Mouse (Mus musculus) intestine, embryonic 14.5 days (tissue): ENCODE data around the gene Apba2. TPM values are rescaled to one million over a fixed set of nuclear protein-coding genes. Genes with fewer than 3 reads are reported as not detected.
A peak's percentile ranks its signal among the peaks of the same experiment; 100 is the strongest.

Experiments
- ATAC-seq: fragments of 200-750 bp; cut with Nextera tagmentation; replicated peaks from 2 replicates; pipeline ENCODE4 v1.8.0; 2017; ENCODE audit warnings: low read depth, moderate number of reproducible peaks, moderate TSS enrichment, moderate library complexity; ENCODE audit not compliant: low FRiP score, low TSS enrichment
- DNase-seq: peaks from one replicate; pipeline ENCODE4 v3.0.0-alpha.2; 2018; ENCODE audit warnings: low spot score
- H3K27ac ChIP-seq: fragments of 300-500 bp; sonication (generic); 2 replicates; pipeline ENCODE4 v1.5.1; 2014; ENCODE audit warnings: low read depth, mild to moderate bottlenecking, control low read depth
- H3K27me3 ChIP-seq: fragments of 300-500 bp; sonication (generic); replicated peaks from 2 replicates; pipeline ENCODE4 v1.6.1; 2014; ENCODE audit warnings: low read length, control low read depth; ENCODE audit not compliant: control insufficient read depth, insufficient read depth
- H3K36me3 ChIP-seq: fragments of 300-500 bp; sonication (generic); 2 replicates; pipeline ENCODE4 v1.6.1; 2014; ENCODE audit warnings: low read length, control low read depth; ENCODE audit not compliant: control insufficient read depth, insufficient read depth
- H3K4me1 ChIP-seq: fragments of 300-500 bp; sonication (generic); replicated peaks from 2 replicates; pipeline ENCODE4 v1.6.1; 2014; ENCODE audit warnings: low read length, control low read depth, mixed read lengths; ENCODE audit not compliant: control insufficient read depth, insufficient read depth
- H3K4me2 ChIP-seq: fragments of 300-500 bp; sonication (generic); 2 replicates; pipeline ENCODE4 v1.6.1; 2014; ENCODE audit warnings: low read length
- H3K4me3 ChIP-seq: fragments of 300-500 bp; sonication (generic); 2 replicates; pipeline ENCODE4 v1.5.1; 2014; ENCODE audit warnings: low read depth, low read length, control low read depth, mixed read lengths
- H3K9ac ChIP-seq: fragments of 300-500 bp; sonication (generic); 2 replicates; pipeline ENCODE4 v1.6.1; 2014; ENCODE audit warnings: mild to moderate bottlenecking, low read length
- H3K9me3 ChIP-seq: fragments of 300-500 bp; sonication (generic); 2 replicates; pipeline ENCODE4 v1.6.1; 2016; ENCODE audit warnings: low read length, control low read depth; ENCODE audit not compliant: control insufficient read depth
- WGBS: fragments of 180-500 bp; shearing (Covaris S2); extraction: QIAGEN DNeasy Blood & Tissue Kit; methylation state at CpG from one replicate; pipeline ENCODE4 v1.1.7; 2014; 5-methylcytosine and 5-hydroxymethylcytosine counted together
- polyA plus RNA-seq: library from polyadenylated mRNA; unstranded; fragments of >200 nt; fragmentation: Nextera tagmentation; extraction: Ambion mirVana; gene quantifications from 2 replicates; pipeline ENCODE4 v1.2.1, GENCODE M21; 2014

Gene Apba2
- polyA plus RNA-seq, 1 experiment from 2014 or later: 9.6 TPM

GRCm38 (mm10) chr7:64646046-64646445, 144.5 kb downstream of the Apba2 start:
- no peaks in the 10 kb centered on the region for H3K9me3 ChIP-seq
- WGBS: 66% methylated on average over 6 of the region's 6 CpGs
- no peak overlapping the region for H3K4me2 ChIP-seq
- H3K27ac ChIP-seq: no peak overlapping the region
- DNase-seq: no peak
- no peak overlapping the region for H3K4me3 ChIP-seq
- H3K4me1 ChIP-seq: no peaks in the 10 kb centered on the region
- ATAC-seq: no peak
- H3K36me3 ChIP-seq: no peaks in the 10 kb centered on the region
- no peaks in the 10 kb centered on the region for H3K27me3 ChIP-seq
- H3K9ac ChIP-seq: no peak overlapping the region

GRCm38 (mm10) chr7:64648947-64649607, 147.6 kb downstream of the Apba2 start:
- no peak overlapping the region for H3K4me2 ChIP-seq
- H3K4me1 ChIP-seq: no peaks in the 10 kb centered on the region
- H3K36me3 ChIP-seq: no peaks in the 10 kb centered on the region
- H3K27me3 ChIP-seq: no peaks in the 10 kb centered on the region
- H3K27ac ChIP-seq: no peak overlapping the region
- H3K9me3 ChIP-seq: no peaks in the 10 kb centered on the region
- DNase-seq: no peak
- ATAC-seq: peak; percentile 48; the same call in 1 of the 2 replicates
- no peak overlapping the region for H3K9ac ChIP-seq
- H3K4me3 ChIP-seq: no peak overlapping the region
- WGBS: 64% methylated on average over 10 of the region's 10 CpGs

GRCm38 (mm10) chr7:64651963-64652362, 150.5 kb downstream of the Apba2 start:
- no peak overlapping the region for H3K9ac ChIP-seq
- 77% methylated on average over 3 of the region's 3 CpGs for WGBS
- no peak for ATAC-seq

GRCm38 (mm10) chr7:64656787-64657186, 155.3 kb downstream of the Apba2 start:
- 69% methylated on average over 7 of the region's 7 CpGs for WGBS
- DNase-seq (no peak), ATAC-seq (no peak)
- Histone ChIP-seq H3K9me3 (no peaks in the 10 kb centered on the region), H3K27me3 (no peaks in the 10 kb centered on the region), H3K4me2 (no peak overlapping the region), H3K9ac (no peak overlapping the region), H3K4me3 (no peak overlapping the region), H3K36me3 (no peaks in the 10 kb centered on the region), H3K27ac (no peak overlapping the region), H3K4me1 (no peaks in the 10 kb centered on the region)

More at GRCm38 (mm10) chr7:64651963-64652362, 150.5 kb downstream of the Apba2 start:
- no peaks in the 10 kb centered on the region for H3K4me1 ChIP-seq
- no peaks in the 10 kb centered on the region for H3K9me3 ChIP-seq
- H3K4me3 ChIP-seq: no peak overlapping the region
- H3K4me2 ChIP-seq: no peak overlapping the region
- H3K36me3 ChIP-seq: no peaks in the 10 kb centered on the region
- no peak overlapping the region for H3K27ac ChIP-seq
- DNase-seq: no peak
- H3K27me3 ChIP-seq: no peaks in the 10 kb centered on the region

GRCm38 (mm10) chr7:64658914-64659313, 157.4 kb downstream of the Apba2 start:
- Histone ChIP-seq H3K9ac (no peak overlapping the region), H3K4me3 (no peak overlapping the region), H3K9me3 (no peaks in the 10 kb centered on the region), H3K27ac (no peak overlapping the region), H3K27me3 (no peaks in the 10 kb centered on the region), H3K4me1 (no peaks in the 10 kb centered on the region), H3K4me2 (no peak overlapping the region), H3K36me3 (no peaks in the 10 kb centered on the region)
- DNase-seq (no peak), ATAC-seq (no peak)
- WGBS: 84% methylated on average over 4 of the region's 4 CpGs

- Histone ChIP-seq H3K4me3 (no peak overlapping the region), H3K27ac (no peak overlapping the region), H3K4me2 (no peak overlapping the region), H3K4me1 (no peaks in the 10 kb centered on the region), H3K9ac (no peak overlapping the region), H3K36me3 (no peaks in the 10 kb centered on the region), H3K9me3 (no peaks in the 10 kb centered on the region), H3K27me3 (no peaks in the 10 kb centered on the region)
- ATAC-seq (no peak), DNase-seq (no peak)
- WGBS: 65% methylated on average over 8 of the region's 8 CpGs
These were observed 157.8 kb downstream of the Apba2 start for GRCm38 (mm10) chr7:64659328-64659727.

- no peak for DNase-seq
- Histone ChIP-seq H3K27ac (no peak overlapping the region), H3K27me3 (no peaks in the 10 kb centered on the region), H3K4me2 (no peak overlapping the region), H3K9ac (no peak overlapping the region), H3K9me3 (no peaks in the 10 kb centered on the region), H3K4me1 (no peaks in the 10 kb centered on the region), H3K4me3 (no peak overlapping the region), H3K36me3 (no peaks in the 10 kb centered on the region)
- 90% methylated on average over 5 of the region's 5 CpGs for WGBS
- no peak for ATAC-seq
These were observed 161.0 kb downstream of the Apba2 start for GRCm38 (mm10) chr7:64662506-64662905.

- WGBS: 77% methylated on average over 3 of the region's 3 CpGs
- Histone ChIP-seq H3K27ac (no peak overlapping the region), H3K4me2 (no peak overlapping the region), H3K9me3 (no peaks in the 10 kb centered on the region), H3K9ac (no peak overlapping the region), H3K36me3 (no peaks in the 10 kb centered on the region), H3K4me1 (no peaks in the 10 kb centered on the region), H3K4me3 (no peak overlapping the region), H3K27me3 (no peaks in the 10 kb centered on the region)
- DNase-seq (no peak), ATAC-seq (no peak)
These were observed 162.1 kb downstream of the Apba2 start for GRCm38 (mm10) chr7:64663600-64663999.

- H3K4me3 ChIP-seq: no peak overlapping the region
- H3K4me1 ChIP-seq: no peaks in the 10 kb centered on the region
- H3K9me3 ChIP-seq: no peaks in the 10 kb centered on the region
- peak; percentile 63 for ATAC-seq
- H3K27me3 ChIP-seq: no peaks in the 10 kb centered on the region
- DNase-seq: no peak
- WGBS: 40% methylated on average over 7 of the region's 7 CpGs
- H3K9ac ChIP-seq: no peak overlapping the region
- no peak overlapping the region for H3K4me2 ChIP-seq
- no peak overlapping the region for H3K27ac ChIP-seq
- no peaks in the 10 kb centered on the region for H3K36me3 ChIP-seq
These were observed 163.6 kb downstream of the Apba2 start for GRCm38 (mm10) chr7:64665120-64665519.
